Comparison of ENCODE assay signal across 20 mouse cellular contexts in genomic region chr12:51190754-51191153, GRCm38 (mm10).
DNase-seq lines count a peak whose midpoint lies in the region; ATAC-seq and TF ChIP-seq lines count a peak whose summit lies in the region.
"Had no signal": no experiment of that assay in that cellular context is flagged by ENCODE, and none has a peak within 500 bp of the region (broad histone marks: within the 10 kb centered on the region; RNA-seq: fewer than 3 reads in every experiment).

No protein-coding gene starts in this region.

- no peak for DNase-seq in hindbrain, embryonic 11.5 days (ENCODE audit: low spot score)
- no peak for DNase-seq in hindbrain, postnatal 0 days (ENCODE audit: low spot score)
- peak; percentile 54 for DNase-seq in retina, embryonic 14.5 days (ENCODE audit: low spot score)
- no peak for DNase-seq in retina, postnatal 1 day
- DNase-seq in adrenal gland, postnatal 25 days = no peak
- DNase-seq in lung, postnatal 25 days (ENCODE audit: low spot score) = no peak
- DNase-seq: cerebellum, adult 18-20 months; cerebellum, postnatal 25 days; gastrocnemius, adult 2 months; kidney, adult 18-20 months; liver, postnatal 0 days; thymus, postnatal 25 days had no signal

- H3K9me3 ChIP-seq in hindbrain, embryonic 11.5 days (ENCODE audit: control insufficient read depth, low read length) = no peaks in the 10 kb centered on the region
- H3K9me3 ChIP-seq in hindbrain, postnatal 0 days (ENCODE audit: low read length) = no peaks in the 10 kb centered on the region
- H3K9me3 ChIP-seq in forebrain, embryonic 16.5 days (ENCODE audit: control insufficient read depth, low read length) = no peaks in the 10 kb centered on the region
- H3K9me3 ChIP-seq: embryonic facial prominence, embryonic 12.5 days; hindbrain, embryonic 13.5 days; neural tube, embryonic 12.5 days had no signal

- H3K9ac ChIP-seq in hindbrain, embryonic 11.5 days (ENCODE audit: low read depth, low read length) = no peak overlapping the region
- H3K9ac ChIP-seq in hindbrain, postnatal 0 days (replicated peaks; ENCODE audit: low read length) = no peak overlapping the region
- no peak overlapping the region for H3K9ac ChIP-seq in forebrain, embryonic 16.5 days (replicated peaks; ENCODE audit: low read depth, low read length)
- H3K9ac ChIP-seq: embryonic facial prominence, embryonic 12.5 days; liver, postnatal 0 days; neural tube, embryonic 12.5 days had no signal

- WGBS in hindbrain, embryonic 11.5 days = 22% methylated on average over 1 of the region's 1 CpGs
- 29% methylated on average over 1 of the region's 1 CpGs for WGBS in hindbrain, postnatal 0 days
- WGBS in forebrain, embryonic 16.5 days = 19% methylated on average over 1 of the region's 1 CpGs

- TF ChIP-seq CTCF in hindbrain, postnatal 0 days (IDR thresholded peaks at IDR 0.05; ENCODE audit: low read depth) = no peak

- no peaks in the 10 kb centered on the region for H3K4me1 ChIP-seq in hindbrain, embryonic 11.5 days (replicated peaks; ENCODE audit: control insufficient read depth, insufficient read depth, low read length)
- no peaks in the 10 kb centered on the region for H3K4me1 ChIP-seq in hindbrain, postnatal 0 days (ENCODE audit: insufficient read depth, low read length)
- peaks cover 26% of the 10 kb centered on the region for H3K4me1 ChIP-seq in forebrain, embryonic 16.5 days (replicated peaks; ENCODE audit: control insufficient read depth, insufficient read depth, low read length)
- H3K4me1 ChIP-seq: embryonic facial prominence, embryonic 12.5 days; hindbrain, embryonic 13.5 days; neural tube, embryonic 12.5 days had no signal

- no peaks in the 10 kb centered on the region for H3K27me3 ChIP-seq in hindbrain, embryonic 11.5 days (ENCODE audit: control insufficient read depth, insufficient read depth, low read length)
- no peaks in the 10 kb centered on the region for H3K27me3 ChIP-seq in hindbrain, postnatal 0 days (ENCODE audit: insufficient read depth, low read length)
- no peaks in the 10 kb centered on the region for H3K27me3 ChIP-seq in forebrain, embryonic 16.5 days (replicated peaks; ENCODE audit: control insufficient read depth, insufficient read depth, low read length)
- H3K27me3 ChIP-seq: embryonic facial prominence, embryonic 12.5 days; neural tube, embryonic 12.5 days had no signal

- H3K4me2 ChIP-seq in hindbrain, embryonic 11.5 days (replicated peaks; ENCODE audit: low read depth, low read length) = no peak overlapping the region
- no peak overlapping the region for H3K4me2 ChIP-seq in hindbrain, postnatal 0 days (ENCODE audit: low read depth, low read length)
- no peak overlapping the region for H3K4me2 ChIP-seq in forebrain, embryonic 16.5 days (ENCODE audit: low read length)
- H3K4me2 ChIP-seq: embryonic facial prominence, embryonic 12.5 days; hindbrain, embryonic 13.5 days; liver, embryonic 11.5 days; neural tube, embryonic 12.5 days had no signal

- H3K27ac ChIP-seq in hindbrain, embryonic 11.5 days (ENCODE audit: low read depth, low read length) = no peak overlapping the region
- H3K27ac ChIP-seq in hindbrain, postnatal 0 days = no peak overlapping the region
- peak overlapping the region; percentile 51; the same call in 1 of the 2 replicates for H3K27ac ChIP-seq in forebrain, embryonic 16.5 days (ENCODE audit: low read length)
- H3K27ac ChIP-seq: embryonic facial prominence, embryonic 12.5 days; gastrocnemius, adult 2 months; hindbrain, embryonic 13.5 days; kidney, postnatal 0 days; neural tube, embryonic 12.5 days had no signal

- H3K4me3 ChIP-seq in hindbrain, embryonic 11.5 days (ENCODE audit: low read depth, low read length) = no peak overlapping the region
- H3K4me3 ChIP-seq in hindbrain, postnatal 0 days (ENCODE audit: low read length) = no peak overlapping the region
- H3K4me3 ChIP-seq in forebrain, embryonic 16.5 days (replicated peaks; ENCODE audit: low read length) = no peak overlapping the region
- H3K4me3 ChIP-seq: embryonic facial prominence, embryonic 12.5 days; gastrocnemius, adult 2 months; hindbrain, embryonic 13.5 days; neural tube, embryonic 12.5 days had no signal

- ATAC-seq in hindbrain, embryonic 11.5 days (ENCODE audit: low FRiP score) = 0 out of 2 replicates have a peak, but pooled peaks have one; percentile 33
- ATAC-seq in hindbrain, postnatal 0 days = no peak
- ATAC-seq in forebrain, embryonic 16.5 days = peak; percentile 43
- ATAC-seq: inflammation-experienced regulatory T-cells, adult 6 months; liver, postnatal 0 days; lung, postnatal 0 days had no signal

- no peaks in the 10 kb centered on the region for H3K36me3 ChIP-seq in hindbrain, embryonic 11.5 days (ENCODE audit: control insufficient read depth, insufficient read depth, low read length)
- H3K36me3 ChIP-seq in hindbrain, postnatal 0 days (ENCODE audit: insufficient read depth, low read length) = no peaks in the 10 kb centered on the region
- no peaks in the 10 kb centered on the region for H3K36me3 ChIP-seq in forebrain, embryonic 16.5 days (ENCODE audit: control insufficient read depth, insufficient read depth)
- H3K36me3 ChIP-seq: embryonic facial prominence, embryonic 12.5 days; hindbrain, embryonic 13.5 days; neural tube, embryonic 12.5 days had no signal
